Mouse (Mus musculus) 3134 (cell line): ENCODE measurements around the gene Xrcc4.
A peak's percentile ranks its signal among the peaks of the same experiment; 100 is the strongest.
"Not testable (repeated sequence)": the region's sequence is repeated elsewhere in the genome, so short reads cannot be mapped to it uniquely, and the experiment has no call there.

Experiments used
- DNase-seq: peaks from one replicate; pipeline ENCODE4 v3.0.0-alpha.2; 2011; ENCODE audit warnings: low spot score; ENCODE audit not compliant: insufficient read length; ENCODE audit errors: extremely low read depth

Xrcc4 gene

DNA sequence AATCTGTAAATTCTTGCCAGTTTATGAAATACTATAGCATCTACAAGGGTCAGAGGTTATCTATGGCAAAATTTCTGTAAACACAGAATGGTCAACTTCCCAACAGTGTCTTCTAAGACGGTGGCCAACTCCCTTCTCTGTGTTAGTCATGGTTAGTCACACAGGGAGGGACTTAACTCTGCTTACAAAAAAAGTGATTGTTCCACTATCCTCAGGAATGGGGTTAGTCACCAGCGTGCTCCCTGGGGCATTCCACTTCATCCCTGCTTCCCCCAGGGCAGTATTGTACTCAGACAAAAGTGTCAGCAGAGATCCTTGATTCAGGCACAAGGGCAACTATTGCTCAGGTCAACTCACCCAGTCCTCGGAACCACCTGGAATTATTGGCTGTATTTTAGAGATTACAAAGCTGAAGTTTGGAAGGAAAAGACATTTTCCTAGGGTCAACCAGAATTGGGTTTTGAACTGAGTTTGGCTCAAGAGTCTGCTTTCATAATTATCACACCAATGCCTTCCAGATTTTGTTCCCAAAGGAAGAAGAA is 260.9 kb downstream of the Xrcc4 start:
- peak; percentile 79 for DNase-seq

DNA sequence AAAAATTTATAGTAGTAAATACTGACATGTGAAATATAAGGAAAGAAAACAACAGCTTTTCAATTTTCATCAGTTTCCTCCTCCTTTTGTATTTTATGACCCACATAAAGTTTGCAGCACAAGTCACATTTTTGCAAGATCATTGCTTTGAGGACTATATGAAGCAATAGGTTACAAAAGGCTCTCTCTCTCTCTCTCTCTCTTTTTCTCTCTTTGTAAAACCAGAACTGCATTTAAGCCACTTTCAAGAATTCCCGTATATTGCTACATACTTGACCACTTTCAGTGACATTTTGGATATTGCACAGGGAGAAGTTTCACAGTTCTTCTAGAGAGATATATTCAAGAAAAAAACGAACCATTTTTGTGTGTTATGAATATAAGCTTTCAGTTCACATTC is 261.6 kb downstream of the Xrcc4 start:
- no peak for DNase-seq

GRCm38 (mm10) chr13:89814543-89814942 is 274.9 kb downstream of the Xrcc4 start:
- no peak for DNase-seq

GRCm38 (mm10) chr13:89812169-89812568 is 277.2 kb downstream of the Xrcc4 start:
- DNase-seq: no peak

- DNase-seq: no peak
Observed at GRCm38 (mm10) chr13:89809024-89809423, 280.4 kb downstream of the Xrcc4 start.

DNA sequence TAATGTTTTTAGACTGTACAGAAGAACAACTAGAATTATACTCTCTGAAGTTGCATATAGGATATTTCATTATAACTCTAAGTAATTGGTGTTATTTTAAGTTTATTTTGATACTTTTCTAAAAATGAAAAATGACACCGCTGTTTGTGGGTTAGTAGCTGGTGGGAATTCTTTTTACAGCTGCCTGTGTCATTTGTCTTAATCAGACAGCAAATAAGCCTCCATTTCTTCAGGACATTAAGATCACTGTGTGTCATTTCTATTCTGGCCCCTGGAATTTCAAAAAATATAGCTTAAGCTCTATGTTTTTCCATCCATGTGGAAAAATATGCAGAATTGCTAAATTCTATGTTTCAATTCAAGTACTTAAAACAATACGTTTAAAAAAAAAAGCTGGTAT is 287.5 kb downstream of the Xrcc4 start:
- no peak for DNase-seq

DNA sequence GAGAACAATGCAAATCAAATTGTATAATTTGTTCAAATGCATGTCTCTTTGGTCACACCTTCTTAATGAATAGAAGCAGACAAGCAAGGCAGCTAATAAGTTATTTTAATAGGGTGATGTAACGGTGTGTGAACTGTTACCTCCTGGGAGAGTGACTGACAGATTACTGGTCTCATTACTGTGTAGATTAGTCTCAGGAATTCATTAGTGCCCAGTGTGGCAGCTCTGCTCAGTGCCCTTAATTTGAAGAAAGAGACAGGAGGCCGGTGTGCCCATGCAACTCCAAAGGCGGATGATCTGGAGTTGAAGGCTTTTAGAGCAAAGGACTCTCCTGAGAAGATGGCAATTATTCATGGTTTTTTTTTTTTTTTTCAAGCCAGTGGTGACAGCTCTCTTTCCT is 291.7 kb downstream of the Xrcc4 start:
- DNase-seq: no peak

DNA sequence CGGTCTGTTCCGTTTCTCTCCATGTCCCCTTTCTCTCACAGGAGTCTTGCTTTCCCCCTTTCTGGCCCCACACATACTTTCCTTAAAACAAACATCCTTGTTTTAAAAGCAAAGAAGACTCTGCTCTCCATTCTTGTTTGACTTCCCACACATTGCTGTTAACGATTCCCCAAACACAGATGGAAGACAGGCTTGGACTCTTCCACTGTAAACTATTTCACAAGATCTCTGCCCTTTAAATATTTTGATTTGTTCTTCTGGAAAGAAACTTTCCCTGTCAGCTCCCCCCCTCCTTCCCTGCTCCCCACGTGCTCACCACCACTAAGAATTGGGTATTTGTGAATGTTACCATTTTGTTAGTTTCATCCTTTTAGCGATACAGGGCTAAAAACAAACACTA is 297.9 kb downstream of the Xrcc4 start:
- no peak for DNase-seq

GRCm38 (mm10) chr13:89782886-89783285 is 306.5 kb downstream of the Xrcc4 start:
- no peak for DNase-seq

- DNase-seq: no peak
Observed at GRCm38 (mm10) chr13:89780276-89780675, 309.1 kb downstream of the Xrcc4 start.

GRCm38 (mm10) chr13:89779208-89779911 is 310.0 kb downstream of the Xrcc4 start:
- DNase-seq: peak; percentile 42

DNA sequence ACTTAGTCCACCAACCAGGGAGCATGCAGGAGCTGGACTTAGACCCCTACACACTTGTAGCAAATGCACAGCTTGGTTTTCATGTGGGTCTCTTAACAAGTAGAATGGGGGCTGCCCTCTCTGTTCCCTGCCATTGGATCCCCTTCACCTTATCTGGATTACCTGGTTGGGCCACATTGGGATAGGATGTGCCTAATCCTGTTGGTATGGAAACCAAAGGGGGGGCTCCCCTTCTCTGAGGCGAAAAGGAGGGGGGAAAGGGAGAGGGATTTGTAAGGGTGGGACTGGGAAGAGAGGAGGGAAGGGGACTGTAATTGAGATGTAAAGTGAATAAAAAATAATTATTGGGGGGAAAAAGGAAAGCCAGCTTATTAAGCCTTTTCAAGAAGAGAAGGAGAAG is 311.6 kb downstream of the Xrcc4 start:
- no peak for DNase-seq

GRCm38 (mm10) chr13:89777146-89777545 is 312.3 kb downstream of the Xrcc4 start:
- DNase-seq: no peak

- no peak for DNase-seq
Observed at GRCm38 (mm10) chr13:89766551-89766950, 322.9 kb downstream of the Xrcc4 start.

DNA sequence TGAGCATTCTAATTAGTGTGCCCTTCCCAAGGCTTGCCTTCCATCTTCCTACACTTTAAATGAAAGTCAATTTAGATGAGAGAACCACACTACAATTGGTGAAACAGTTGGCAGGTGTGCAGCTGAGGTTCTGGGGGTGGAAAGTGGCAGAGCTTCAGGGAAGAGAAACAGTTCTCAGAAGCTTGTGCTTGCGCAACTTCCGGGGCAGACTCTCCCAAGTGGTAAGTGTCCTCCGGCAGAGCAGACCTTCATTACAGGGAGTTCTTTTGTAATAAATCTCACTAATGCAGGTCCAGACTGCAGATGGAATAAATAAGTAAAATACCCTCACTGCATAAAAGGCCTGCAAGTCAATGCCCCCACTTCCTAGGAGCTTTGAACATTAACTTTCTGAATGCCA is 323.4 kb downstream of the Xrcc4 start:
- DNase-seq: no peak

- no peak for DNase-seq
Observed at GRCm38 (mm10) chr13:89762339-89762738, 327.1 kb downstream of the Xrcc4 start.

DNA sequence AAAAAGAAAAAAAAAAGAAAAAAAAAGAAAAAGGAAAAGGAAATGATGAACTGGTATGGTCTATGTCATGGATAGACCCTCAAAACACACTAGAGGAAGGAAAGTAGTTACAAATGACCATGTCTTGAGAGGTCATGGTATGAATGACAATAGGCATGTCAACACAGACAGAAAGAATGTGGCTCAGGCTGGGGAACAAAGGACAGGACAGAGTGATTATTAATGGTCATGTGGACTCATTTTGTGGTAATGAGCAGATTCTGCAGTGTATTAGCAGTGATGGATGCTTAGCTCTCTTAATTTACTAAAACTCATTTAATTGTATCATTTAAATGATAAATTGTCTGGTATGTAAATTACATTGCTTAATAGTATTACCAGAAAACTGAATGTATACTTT is 333.1 kb downstream of the Xrcc4 start:
- DNase-seq: no peak

DNA sequence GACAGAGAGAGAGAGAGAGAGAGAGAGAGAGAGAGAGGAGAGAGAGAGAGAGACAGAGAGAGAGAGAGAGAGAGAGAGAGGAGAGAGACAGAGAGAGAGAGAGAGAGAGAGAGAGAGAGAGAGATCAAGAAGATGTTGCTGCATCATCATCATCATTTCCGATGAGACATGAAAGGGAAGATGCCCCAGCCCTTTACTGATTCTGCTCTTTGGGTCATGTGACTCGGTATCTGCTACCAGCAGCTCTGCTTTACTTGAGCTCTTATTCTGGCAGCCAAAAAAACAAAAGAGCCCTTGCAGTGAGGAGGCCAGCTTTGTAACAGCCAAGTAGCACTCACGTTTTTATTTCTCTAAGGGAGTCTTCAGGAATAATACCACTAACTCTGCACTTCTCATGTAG is 338.8 kb downstream of the Xrcc4 start:
- not testable (repeated sequence) for DNase-seq

DNA sequence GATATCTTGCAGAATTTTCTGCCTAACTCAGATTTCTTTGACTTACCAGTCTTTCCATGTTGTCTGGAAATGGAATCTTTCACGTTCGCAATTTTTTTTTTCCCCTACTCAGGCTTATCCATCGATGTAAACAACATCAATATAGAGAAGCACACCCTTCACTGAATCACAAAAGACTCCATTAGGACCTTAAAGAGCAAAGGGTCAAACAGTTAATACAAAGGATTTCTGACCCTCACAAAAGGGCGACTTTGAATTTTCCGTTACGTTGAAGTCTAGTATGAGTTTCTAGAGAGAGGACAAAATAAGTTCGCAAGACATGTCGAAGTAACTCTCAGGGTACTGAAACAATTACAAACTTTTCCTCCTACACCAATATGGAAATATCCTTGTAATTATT is 346.2 kb downstream of the Xrcc4 start:
- DNase-seq: no peak

DNA sequence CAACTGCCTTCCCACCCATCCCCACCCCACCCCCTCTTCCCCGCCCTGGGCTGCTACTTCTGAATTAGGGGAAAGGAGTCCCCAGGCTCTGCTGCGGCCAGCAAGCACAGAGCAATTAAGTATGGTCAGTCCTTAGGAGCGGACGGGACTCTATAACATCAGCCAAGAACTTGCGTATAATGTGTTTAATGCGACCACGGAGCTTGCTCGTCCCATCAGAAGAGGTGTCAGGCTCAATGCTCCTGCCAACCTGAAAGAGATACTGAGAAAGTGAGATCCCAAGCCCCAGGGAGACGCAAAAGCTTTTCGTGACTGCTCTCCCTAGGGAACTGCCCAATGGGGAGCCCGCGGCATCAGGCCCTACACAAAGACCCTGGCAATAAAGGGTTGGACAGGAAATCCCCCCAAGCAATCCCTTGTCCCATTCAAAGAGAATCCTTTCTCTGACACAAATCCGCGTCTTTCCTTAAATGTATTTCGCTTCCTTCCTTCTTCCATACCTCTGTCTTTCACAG is 346.7 kb downstream of the Xrcc4 start:
- DNase-seq: no peak

- DNase-seq: peak; percentile 63
Observed at GRCm38 (mm10) chr13:89741766-89742685, 347.4 kb downstream of the Xrcc4 start, which contains the start of gene Vcan. Gene Vcan (minus strand): TSS chr13:89742509.
